Mouse (Mus musculus) mature B cell (primary cell): ENCODE measurements around the gene Katna1.
"Not testable (repeated sequence)": the region's sequence is repeated elsewhere in the genome, so short reads cannot be mapped to it uniquely, and the experiment has no call there.

ENCODE experiments used
- in situ Hi-C: fragments of 300-500 bp; cut with MboI; formaldehyde crosslinking; loops from 2 replicates; pipeline ENCODE4 v1.14.3; 2019

Gene Katna1

DNA sequence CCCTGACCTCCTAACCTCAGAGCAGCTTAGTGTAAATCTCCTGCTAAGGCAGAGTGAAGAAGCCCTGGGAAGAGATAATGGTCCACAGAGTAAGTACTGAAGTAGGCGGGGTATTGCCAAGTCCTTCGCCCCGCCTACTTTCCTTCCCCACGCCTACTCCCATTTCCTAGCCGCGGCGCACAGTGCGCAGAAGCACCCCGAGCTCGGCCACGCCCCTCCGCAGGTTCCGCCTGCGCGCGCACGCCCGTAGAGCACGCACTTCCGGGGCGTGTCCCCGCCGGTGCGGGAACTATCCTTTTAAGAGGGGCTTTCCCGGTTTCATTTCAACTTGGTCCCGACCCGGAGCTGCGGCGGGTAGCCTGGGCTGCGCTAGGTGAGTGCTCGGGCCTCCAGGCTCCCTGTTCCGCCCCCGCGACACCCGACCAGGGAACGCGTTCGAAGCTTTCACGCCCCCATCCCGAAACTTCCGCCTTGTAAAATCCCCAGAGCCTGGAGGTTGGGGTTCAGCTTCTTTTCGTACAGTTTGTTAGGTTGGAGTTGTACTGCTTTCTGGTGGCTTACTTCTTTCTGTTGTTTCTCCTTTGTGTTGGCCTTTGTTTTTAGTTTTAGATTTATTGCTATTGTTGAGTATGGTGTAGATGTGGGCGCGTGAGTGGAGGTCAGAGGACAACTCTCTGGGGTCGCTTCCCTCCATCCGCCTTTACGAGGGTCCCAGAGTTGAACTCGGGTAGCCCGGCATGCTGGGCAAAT is at the start of gene Katna1:
Katna1 (plus strand) TSS at position 250 of the 750 bp plus-strand sequence.
- in situ Hi-C loops = no loop called here

GRCm38 (mm10) chr10:7680731-7681301 is 45.0 kb upstream of the Katna1 start, which contains the start of the genes Pcmt1 and Lats1:
Gene Pcmt1 (minus strand): TSS chr10:7681136.
Gene Lats1 (plus strand): TSS chr10:7681214.
- in situ Hi-C loops = no loop called here

- in situ Hi-C loops = no loop called here
Measured at GRCm38 (mm10) chr10:7681343-7682025, 44.3 kb upstream of the Katna1 start.

DNA sequence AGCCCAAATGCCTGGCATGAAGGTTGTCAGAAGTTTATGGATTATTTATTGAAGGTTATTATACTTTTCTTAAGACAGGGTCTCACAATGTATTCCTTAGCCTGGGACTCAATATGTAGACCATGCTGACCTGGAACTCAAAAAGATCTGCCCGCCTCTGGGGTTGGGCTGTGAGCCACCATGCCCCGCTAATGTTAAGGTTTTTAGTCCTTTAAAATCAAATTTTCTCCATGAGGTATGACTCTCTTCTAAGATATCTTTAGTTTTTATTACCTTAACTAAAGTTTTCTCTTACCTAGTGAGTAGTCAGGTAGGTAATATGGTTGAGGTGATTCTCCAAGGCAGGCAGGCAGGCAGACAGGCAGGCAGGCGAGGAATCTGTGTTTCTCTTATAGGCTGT is 43.6 kb upstream of the Katna1 start:
- in situ Hi-C loops = no loop called here

DNA sequence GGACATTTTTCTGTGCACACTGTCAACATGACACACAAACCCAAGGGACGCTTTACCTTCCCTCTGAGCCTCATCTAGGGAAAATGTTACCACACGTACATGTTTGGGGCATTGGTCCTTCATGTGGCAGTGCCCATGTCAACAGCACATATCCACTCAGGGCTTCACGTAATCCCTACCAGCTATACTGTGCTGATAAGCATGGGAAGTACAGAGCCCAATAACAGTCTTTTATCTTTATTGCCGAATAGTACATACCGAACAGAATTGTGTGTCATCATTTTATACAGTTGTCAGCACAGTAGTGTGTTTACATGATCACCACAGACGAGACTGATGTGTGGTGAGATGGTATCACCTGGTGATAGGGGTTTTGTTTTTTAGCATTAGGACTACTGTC is 38.9 kb upstream of the Katna1 start:
- in situ Hi-C loops = no loop called here

- in situ Hi-C loops = no loop called here
Measured at GRCm38 (mm10) chr10:7695286-7695685, 30.5 kb upstream of the Katna1 start.

GRCm38 (mm10) chr10:7700120-7700519 is 25.7 kb upstream of the Katna1 start:
- in situ Hi-C loops = no loop called here

- in situ Hi-C loops = no loop called here
Measured at GRCm38 (mm10) chr10:7702586-7702985, 23.2 kb upstream of the Katna1 start.

GRCm38 (mm10) chr10:7710121-7710520 is 15.7 kb upstream of the Katna1 start:
- in situ Hi-C loops = no loop called here

DNA sequence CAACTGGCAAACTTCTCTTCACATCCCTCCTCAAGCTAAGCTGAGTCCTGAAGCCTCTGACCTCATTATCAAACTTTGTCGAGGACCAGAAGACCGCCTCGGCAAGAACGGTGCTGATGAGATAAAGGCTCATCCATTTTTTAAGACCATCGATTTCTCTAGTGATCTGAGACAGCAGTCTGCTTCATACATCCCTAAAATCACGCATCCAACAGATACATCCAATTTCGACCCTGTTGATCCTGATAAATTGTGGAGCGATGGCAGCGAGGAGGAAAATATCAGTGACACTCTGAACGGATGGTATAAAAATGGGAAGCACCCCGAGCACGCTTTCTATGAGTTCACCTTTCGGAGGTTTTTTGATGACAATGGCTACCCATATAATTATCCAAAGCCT is 13.3 kb upstream of the Katna1 start:
- in situ Hi-C loops = no loop called here

DNA sequence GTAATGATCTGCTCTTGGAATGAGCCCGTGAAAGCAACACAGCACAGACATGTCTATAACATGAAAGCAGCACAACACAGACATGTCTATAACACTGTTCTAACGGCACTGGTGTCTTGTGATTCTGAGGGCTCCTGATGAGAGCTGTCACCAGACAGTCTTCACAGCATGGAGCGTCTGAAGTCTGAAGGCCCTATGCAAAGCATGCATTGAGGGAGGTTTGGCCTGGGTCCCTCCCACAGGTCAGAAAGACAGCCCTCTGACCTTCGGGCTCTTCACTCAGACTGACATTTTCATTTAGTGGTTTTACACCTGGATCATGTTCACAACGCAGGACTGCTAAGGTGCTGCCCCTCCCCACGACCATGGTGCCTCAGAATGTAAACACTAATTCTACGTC is 10.7 kb upstream of the Katna1 start:
- in situ Hi-C loops = no loop called here

GRCm38 (mm10) chr10:7726501-7726812 is 657 bp downstream of the Katna1 start:
- in situ Hi-C loops = no loop called here

GRCm38 (mm10) chr10:7727011-7727410 is 1.2 kb downstream of the Katna1 start:
- in situ Hi-C loops = no loop called here

GRCm38 (mm10) chr10:7731582-7731981 is 5.8 kb downstream of the Katna1 start:
- in situ Hi-C loops = no loop called here

DNA sequence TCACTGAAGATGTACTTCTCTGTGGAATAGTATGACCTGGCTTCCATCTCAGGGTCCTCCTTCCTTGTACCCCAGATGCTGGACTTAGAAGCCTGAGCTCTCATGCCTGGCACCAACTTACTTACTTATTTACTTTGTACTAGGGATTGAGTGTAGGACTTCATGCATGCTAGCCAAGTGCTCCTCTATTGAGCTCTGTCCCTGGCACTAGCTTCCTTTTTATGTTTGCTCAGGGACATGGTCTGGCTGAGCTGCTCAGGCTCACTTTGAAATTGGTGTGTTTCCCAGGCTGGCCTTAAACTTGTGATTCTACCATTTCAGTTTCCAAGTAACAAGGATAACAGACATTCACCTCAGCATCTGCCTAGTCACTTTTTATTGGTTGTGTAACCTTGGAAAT is 11.3 kb downstream of the Katna1 start:
- in situ Hi-C loops = no loop called here

DNA sequence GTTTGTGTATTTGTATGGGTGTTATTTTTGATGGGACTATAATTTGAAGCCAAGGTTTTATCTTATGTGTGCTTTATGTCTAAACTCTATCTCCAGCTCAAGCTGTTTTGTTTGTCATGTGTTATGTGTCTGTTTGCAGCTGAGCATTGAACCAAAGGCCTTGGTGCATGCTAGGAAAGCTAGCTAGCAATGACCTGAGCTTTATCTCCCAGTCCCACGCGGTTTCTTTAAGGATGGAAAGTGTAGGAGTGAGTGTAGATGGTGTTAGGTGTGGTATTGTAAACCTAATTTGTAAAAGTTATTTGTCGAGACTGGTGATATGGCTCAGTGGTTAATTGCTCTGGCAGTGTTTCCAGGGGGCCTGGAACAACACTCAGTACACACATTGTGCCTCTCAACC is 12.1 kb downstream of the Katna1 start:
- in situ Hi-C loops = no loop called here

DNA sequence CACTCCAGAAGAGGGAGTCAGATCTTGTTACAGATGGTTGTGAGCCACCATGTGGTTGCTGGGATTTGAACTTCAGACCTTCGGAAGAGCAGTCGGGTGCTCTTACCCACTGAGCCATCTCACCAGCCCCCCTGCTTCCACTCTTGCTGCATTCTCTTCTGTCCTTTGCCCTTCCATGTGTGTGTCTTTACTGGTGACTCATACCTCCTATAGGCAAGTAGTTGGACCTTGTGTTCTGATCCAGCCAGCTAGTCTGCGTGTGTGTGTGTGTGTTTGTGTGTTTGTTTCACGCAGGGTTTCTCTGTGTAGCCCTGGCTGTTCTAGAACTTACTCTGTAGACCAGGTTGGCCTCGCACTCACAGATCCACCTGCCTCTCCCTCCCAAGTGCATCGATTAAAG is 19.7 kb downstream of the Katna1 start:
- in situ Hi-C loops = not testable (repeated sequence)

- in situ Hi-C loops = no loop called here
Measured at GRCm38 (mm10) chr10:7748752-7749151, 23.0 kb downstream of the Katna1 start.

- in situ Hi-C loops = no loop called here
Measured at GRCm38 (mm10) chr10:7757544-7757943, 31.7 kb downstream of the Katna1 start.

GRCm38 (mm10) chr10:7772346-7772745 is 46.5 kb downstream of the Katna1 start:
- in situ Hi-C loops = no loop called here

- in situ Hi-C loops = no loop called here
Measured at GRCm38 (mm10) chr10:7772769-7773168, 47.0 kb downstream of the Katna1 start.

- in situ Hi-C loops = no loop called here
Measured at GRCm38 (mm10) chr10:7775421-7775820, 49.6 kb downstream of the Katna1 start.

DNA sequence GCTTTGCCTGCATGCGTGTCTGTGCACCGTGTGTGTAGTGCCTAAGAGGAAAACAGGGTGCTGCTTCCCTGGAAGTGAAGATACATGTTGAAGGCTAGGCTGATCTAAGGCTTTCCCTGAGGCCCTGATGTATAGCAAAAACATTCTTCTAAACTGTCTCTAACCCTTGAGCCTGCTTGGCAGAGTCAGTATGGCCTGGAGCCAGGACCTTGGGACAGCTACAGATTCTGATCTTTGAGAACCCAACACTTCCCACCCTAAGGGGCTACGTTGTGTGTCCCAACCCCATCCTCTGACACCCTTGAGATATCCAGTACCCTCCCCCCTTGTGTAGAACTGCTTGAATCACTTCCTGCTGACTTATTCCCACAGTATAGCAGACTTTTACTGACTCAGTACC is 52.6 kb downstream of the Katna1 start:
- in situ Hi-C loops = no loop called here
